Mouse (Mus musculus): ENCODE measurements around the gene Fosb. TPM values are rescaled to one million over a fixed set of nuclear protein-coding genes. Genes with fewer than 3 reads are reported as not detected.
A peak's percentile ranks its signal among the peaks of the same experiment; 100 is the strongest.

The Fosb gene
- total and polyA plus RNA-seq, 2 experiments from 2014 or later: 0.10 to 0.80 TPM

DNA sequence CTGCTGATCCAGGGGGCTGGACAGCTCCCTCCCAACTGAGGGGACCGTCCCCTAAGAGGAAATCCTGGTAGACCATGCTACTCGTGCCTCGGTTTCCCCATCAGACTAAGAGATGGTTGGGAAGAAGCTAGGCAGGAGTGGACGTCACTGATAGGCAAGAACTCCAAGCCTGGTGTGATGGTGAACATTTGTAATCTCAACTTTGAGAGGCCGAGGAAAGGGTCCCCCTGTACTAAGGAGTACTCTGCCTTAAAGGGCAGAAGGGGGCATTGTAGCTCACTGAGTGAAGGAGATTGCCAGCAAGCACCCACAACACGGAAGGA, 4.5 kb downstream of the Fosb start:
- Histone ChIP-seq H3K27me3 (ENCODE audit: control insufficient read depth, insufficient read depth, low read length) (peaks cover 32% of the 10 kb centered on the region), H3K4me3 (ENCODE audit: low read depth, low read length) (no peak overlapping the region), H3K4me1 (ENCODE audit: control insufficient read depth, insufficient read depth) (peaks cover 14% of the 10 kb centered on the region; the same call in 1 of the 2 replicates), H3K9me3 (replicated peaks; ENCODE audit: control insufficient read depth, low read length) (no peaks in the 10 kb centered on the region), H3K9ac (replicated peaks; ENCODE audit: low read depth, low read length) (no peak overlapping the region), H3K4me2 (ENCODE audit: low read depth, low read length) (peak overlapping the region; percentile 62; the same call in 1 of the 2 replicates), H3K36me3 (replicated peaks; ENCODE audit: control insufficient read depth, insufficient read depth, low read length) (no peaks in the 10 kb centered on the region), H3K27ac (ENCODE audit: low read depth) (no peak overlapping the region)
- ATAC-seq (ENCODE audit: insufficient read depth, low read depth): no peak
- TF ChIP-seq CTCF (IDR thresholded peaks at IDR 0.05; ENCODE audit: low read depth) (no peak), EP300 (IDR thresholded peaks at IDR 0.05; ENCODE audit: low read depth) (no peak)
- 6% methylated on average over 6 of the region's 6 CpGs for WGBS
- no peak for DNase-seq (ENCODE audit: low spot score)

DNA sequence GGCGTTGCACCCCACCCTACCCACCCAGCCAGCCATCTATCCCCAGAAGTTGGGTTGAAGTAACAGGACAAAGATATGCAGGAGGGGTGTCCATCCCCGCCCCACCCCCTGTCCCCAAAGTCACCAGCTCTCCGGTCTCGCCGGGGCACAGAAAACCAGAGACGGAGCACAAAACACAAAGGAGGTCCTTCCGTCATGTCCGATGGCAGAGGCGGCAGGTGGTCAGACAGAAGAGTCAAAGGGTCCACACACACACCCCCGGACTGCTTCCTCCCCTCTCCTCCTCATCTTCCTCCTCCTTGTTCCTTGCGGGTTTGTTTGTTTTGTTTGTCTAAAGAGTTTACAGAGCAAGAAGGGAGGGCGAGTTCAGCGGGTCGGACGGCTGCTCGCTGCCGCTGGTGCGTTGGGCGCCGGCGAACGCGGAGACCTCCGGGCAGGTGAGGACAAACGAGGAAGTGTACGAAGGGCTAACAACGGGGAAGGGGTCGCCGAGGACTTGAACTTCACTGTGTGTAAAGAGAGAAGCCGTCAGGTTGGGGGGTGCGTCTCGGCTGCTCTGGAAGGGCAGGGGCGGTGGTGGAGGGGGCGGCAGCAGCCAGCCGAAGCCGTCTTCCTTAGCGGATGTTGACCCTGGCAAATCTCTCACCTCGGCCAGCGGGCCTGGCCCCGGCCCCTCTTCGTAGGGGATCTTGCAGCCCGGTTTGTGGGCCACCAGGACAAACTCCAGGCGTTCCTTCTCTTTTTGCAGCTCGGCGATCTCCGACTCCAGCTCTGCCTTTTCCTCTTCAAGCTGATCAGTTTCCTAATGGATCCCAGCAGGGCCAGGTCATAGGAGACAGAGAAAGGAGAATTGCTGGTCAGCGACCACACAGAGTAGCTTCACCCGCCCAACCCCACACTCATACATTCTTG, 5.1 kb downstream of the Fosb start:
- Histone ChIP-seq H3K27ac (ENCODE audit: low read depth) (no peak overlapping the region), H3K4me2 (ENCODE audit: low read depth, low read length) (peak overlapping the region; percentile 62), H3K4me1 (ENCODE audit: control insufficient read depth, insufficient read depth) (peaks cover 14% of the 10 kb centered on the region; the same call in 1 of the 2 replicates), H3K4me3 (ENCODE audit: low read depth, low read length) (peak overlapping the region; percentile 43), H3K9me3 (replicated peaks; ENCODE audit: control insufficient read depth, low read length) (no peaks in the 10 kb centered on the region), H3K27me3 (ENCODE audit: control insufficient read depth, insufficient read depth, low read length) (peaks cover 32% of the 10 kb centered on the region), H3K36me3 (replicated peaks; ENCODE audit: control insufficient read depth, insufficient read depth, low read length) (no peaks in the 10 kb centered on the region), H3K9ac (replicated peaks; ENCODE audit: low read depth, low read length) (peak overlapping the region; percentile 38; the same call in 1 of the 2 replicates)
- ATAC-seq (ENCODE audit: insufficient read depth, low read depth): no peak
- 6% methylated on average over 48 of the region's 48 CpGs for WGBS
- DNase-seq (ENCODE audit: low spot score): no peak
- no peak for TF ChIP-seq EP300 (IDR thresholded peaks at IDR 0.05; ENCODE audit: low read depth)
- TF ChIP-seq CTCF (IDR thresholded peaks at IDR 0.05; ENCODE audit: low read depth): no peak

DNA sequence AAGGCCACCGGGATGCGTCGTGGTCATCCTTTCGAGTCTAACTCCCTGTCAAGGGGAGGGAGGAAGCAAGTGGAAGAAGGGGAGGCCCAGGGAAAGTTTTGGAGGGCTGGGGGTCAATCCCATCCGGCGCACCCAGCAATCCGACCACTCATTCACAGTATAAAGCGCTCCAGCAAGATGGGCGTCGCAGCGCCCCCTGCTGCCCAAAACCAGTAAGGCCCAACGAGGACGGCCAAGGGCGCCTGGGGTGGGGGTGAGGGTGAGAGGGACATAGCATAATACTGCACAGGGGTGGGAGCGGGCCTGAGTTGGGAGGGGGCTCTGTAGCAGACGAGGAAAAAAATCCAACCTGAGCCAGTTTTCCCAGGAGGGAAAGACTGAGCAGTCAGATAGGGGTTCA, 6.1 kb downstream of the Fosb start:
- ATAC-seq (ENCODE audit: insufficient read depth, low read depth): 0 out of 2 replicates have a peak, but pooled peaks have one; percentile 19
- no peak overlapping the region for H3K27ac ChIP-seq (ENCODE audit: low read depth)

DNA sequence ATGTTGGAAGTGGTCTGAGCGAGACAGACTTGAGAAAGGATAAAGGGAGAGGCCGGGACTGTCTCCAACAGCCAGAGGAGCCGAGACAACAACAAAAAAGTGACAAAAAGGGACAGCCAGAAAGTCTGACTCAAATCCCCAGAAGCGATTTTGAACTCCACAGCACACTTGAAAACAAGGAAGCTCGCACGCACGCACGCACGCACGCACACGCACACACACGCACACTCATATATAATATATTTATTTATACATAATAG, 6.9 kb downstream of the Fosb start:
- Histone ChIP-seq H3K4me1 (ENCODE audit: control insufficient read depth, insufficient read depth) (peaks cover 14% of the 10 kb centered on the region; the same call in 1 of the 2 replicates), H3K9me3 (replicated peaks; ENCODE audit: control insufficient read depth, low read length) (no peaks in the 10 kb centered on the region), H3K4me3 (ENCODE audit: low read depth, low read length) (no peak overlapping the region), H3K9ac (replicated peaks; ENCODE audit: low read depth, low read length) (no peak overlapping the region), H3K36me3 (replicated peaks; ENCODE audit: control insufficient read depth, insufficient read depth, low read length) (no peaks in the 10 kb centered on the region), H3K4me2 (ENCODE audit: low read depth, low read length) (no peak overlapping the region), H3K27ac (ENCODE audit: low read depth) (no peak overlapping the region), H3K27me3 (ENCODE audit: control insufficient read depth, insufficient read depth, low read length) (peaks cover 32% of the 10 kb centered on the region)
- TF ChIP-seq EP300 (IDR thresholded peaks at IDR 0.05; ENCODE audit: low read depth): no peak
- TF ChIP-seq CTCF (IDR thresholded peaks at IDR 0.05; ENCODE audit: low read depth): no peak
- ATAC-seq (ENCODE audit: insufficient read depth, low read depth) (no peak), DNase-seq (ENCODE audit: low spot score) (no peak)
- 86% methylated on average over 12 of the region's 12 CpGs for WGBS

More for the DNA sequence above, 6.1 kb downstream of the Fosb start:
- Histone ChIP-seq H3K4me2 (ENCODE audit: low read depth, low read length) (peak overlapping the region; percentile 62), H3K27me3 (ENCODE audit: control insufficient read depth, insufficient read depth, low read length) (peaks cover 32% of the 10 kb centered on the region), H3K4me1 (ENCODE audit: control insufficient read depth, insufficient read depth) (peaks cover 14% of the 10 kb centered on the region; the same call in 1 of the 2 replicates), H3K9ac (replicated peaks; ENCODE audit: low read depth, low read length) (no peak overlapping the region), H3K4me3 (ENCODE audit: low read depth, low read length) (peak overlapping the region; percentile 43; the same call in 1 of the 2 replicates), H3K36me3 (replicated peaks; ENCODE audit: control insufficient read depth, insufficient read depth, low read length) (no peaks in the 10 kb centered on the region), H3K9me3 (replicated peaks; ENCODE audit: control insufficient read depth, low read length) (no peaks in the 10 kb centered on the region)
- 3% methylated on average over 16 of the region's 16 CpGs for WGBS
- no peak for DNase-seq (ENCODE audit: low spot score)
- TF ChIP-seq CTCF (IDR thresholded peaks at IDR 0.05; ENCODE audit: low read depth): peak; percentile 89
- TF ChIP-seq EP300 (IDR thresholded peaks at IDR 0.05; ENCODE audit: low read depth): no peak

DNA sequence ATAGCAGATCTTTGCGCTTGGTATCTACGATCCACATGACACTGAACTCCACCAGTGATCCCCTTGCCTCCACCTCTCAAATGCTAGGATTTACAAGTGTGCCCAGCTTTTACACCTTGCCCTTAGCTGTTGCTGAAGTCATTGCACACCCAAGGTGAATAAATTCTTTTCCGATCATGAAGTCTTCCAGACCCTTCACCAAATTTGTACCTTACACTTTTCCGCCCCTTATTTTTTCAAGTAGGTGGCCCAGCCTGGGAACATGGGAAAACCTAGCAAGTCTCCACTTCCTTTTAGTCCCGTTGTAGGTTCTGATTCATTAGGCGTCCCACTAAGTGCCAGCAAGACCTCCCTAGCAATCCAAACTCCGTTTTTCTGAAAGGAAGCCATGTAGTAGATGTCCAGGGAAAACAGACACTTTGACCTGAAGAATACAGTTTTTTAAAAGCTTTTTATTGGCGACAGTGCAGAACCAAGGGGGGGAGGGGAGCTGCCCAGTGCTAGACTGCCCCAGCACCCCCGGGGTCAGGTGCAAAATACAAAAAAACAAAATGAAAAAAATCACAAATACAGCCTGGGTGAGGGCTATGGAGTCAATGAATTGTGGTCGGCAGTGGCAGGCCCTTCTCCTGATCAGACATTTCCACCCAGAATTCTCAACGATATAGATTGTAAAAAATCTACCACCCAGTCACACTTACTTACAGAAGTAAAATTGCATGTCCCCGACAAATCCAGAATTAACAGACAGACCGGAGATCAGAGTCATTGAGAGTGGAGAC, 7.4 kb downstream of the Fosb start:
- no peaks in the 10 kb centered on the region for H3K9me3 ChIP-seq (replicated peaks; ENCODE audit: control insufficient read depth, low read length)
- no peak for TF ChIP-seq EP300 (IDR thresholded peaks at IDR 0.05; ENCODE audit: low read depth)
- WGBS: 52% methylated on average over 13 of the region's 13 CpGs
- no peak overlapping the region for H3K4me3 ChIP-seq (ENCODE audit: low read depth, low read length)
- H3K9ac ChIP-seq (replicated peaks; ENCODE audit: low read depth, low read length): no peak overlapping the region
- peaks cover 32% of the 10 kb centered on the region for H3K27me3 ChIP-seq (ENCODE audit: control insufficient read depth, insufficient read depth, low read length)
- no peaks in the 10 kb centered on the region for H3K36me3 ChIP-seq (replicated peaks; ENCODE audit: control insufficient read depth, insufficient read depth, low read length)
- no peak overlapping the region for H3K4me2 ChIP-seq (ENCODE audit: low read depth, low read length)
- peaks cover 14% of the 10 kb centered on the region; the same call in 1 of the 2 replicates for H3K4me1 ChIP-seq (ENCODE audit: control insufficient read depth, insufficient read depth)
- no peak overlapping the region for H3K27ac ChIP-seq (ENCODE audit: low read depth)
- ATAC-seq (ENCODE audit: insufficient read depth, low read depth) (no peak), DNase-seq (ENCODE audit: low spot score) (no peak)
